Mouse (Mus musculus) erythroblast, adult 5-6 weeks (primary cell): ENCODE results near the gene Vps16. TPM values are rescaled to one million over a fixed set of nuclear protein-coding genes. Genes with fewer than 3 reads are reported as not detected.

ENCODE experiments used
- ATAC-seq: replicated peaks from 2 replicates; pipeline ENCODE4 v1.8.0; 2016; ENCODE audit warnings: moderate number of reproducible peaks, mild to moderate bottlenecking, moderate TSS enrichment, inconsistent platforms; ENCODE audit not compliant: poor library complexity, low FRiP score, severe bottlenecking
- total RNA-seq, 2 experiments: library from RNA; stranded (forward) in 1 of 2; stranded (reverse) in 1 of 2; fragments of 150-400 nt in 1 of 2; fragments of 200-764, 138-1000 nt in 1 of 2; gene quantifications; 2 replicates each; pipeline versions ENCODE4 v1.2.3 to v1.2.4; 2015 to 2017; ENCODE audit warnings: low replicate concordance in 2 of 2

Gene Vps16
- total RNA-seq, 2 experiments from 2014 or later = 37.1 to 78.4 TPM

DNA sequence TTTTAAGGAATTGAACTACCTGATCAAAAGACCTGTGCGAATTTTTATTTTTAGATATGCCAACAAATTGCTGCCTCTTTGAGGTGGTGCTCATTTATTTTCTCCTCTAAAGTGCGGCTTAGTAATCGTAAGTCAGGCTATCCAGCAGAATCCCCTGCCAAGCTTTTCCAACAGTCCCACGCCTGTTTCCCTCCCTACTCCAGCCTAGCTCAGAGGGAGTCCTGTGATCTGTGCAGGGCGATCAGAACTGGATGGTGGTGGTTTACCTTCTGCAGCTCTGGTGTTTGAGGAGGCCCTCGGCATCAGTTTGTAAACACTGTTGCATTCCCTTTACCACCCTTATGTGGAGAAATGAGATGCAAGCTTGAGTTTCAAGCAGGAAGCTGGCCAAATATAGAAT is 29.3 kb downstream of the Vps16 start:
- ATAC-seq = no peak

DNA sequence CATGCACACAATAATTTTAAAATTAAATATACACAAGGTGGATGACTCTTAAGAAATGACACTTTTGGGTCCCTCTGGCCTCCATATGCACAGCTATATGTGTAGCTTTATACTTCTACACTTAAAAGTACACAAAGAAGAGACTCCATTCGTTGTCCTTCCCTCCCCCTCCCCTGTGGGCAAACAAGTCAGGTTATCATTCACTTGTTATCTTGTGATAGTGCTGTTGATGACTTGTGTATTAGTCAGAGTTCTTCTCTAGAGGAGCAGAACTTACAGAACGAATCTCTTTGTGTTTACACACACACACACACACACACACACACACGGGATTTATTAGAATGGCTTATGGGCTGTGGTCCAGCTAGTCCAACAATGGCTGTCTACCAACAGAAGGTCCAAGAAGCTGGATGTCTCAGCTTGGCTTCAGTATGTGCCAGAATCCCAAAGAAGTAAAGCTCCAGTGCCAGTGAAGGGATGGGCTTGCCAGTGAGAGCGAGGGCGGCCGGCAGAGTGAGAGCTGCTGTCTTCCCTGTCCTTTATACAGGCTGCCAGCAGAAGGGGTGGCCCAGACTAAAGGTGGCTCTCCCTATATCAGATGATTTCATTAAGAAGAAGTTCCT is 30.7 kb downstream of the Vps16 start:
- ATAC-seq = no peak

GRCm38 (mm10) chr2:130457871-130458270 is 33.7 kb downstream of the Vps16 start:
- no peak for ATAC-seq

- no peak for ATAC-seq
Measured at GRCm38 (mm10) chr2:130459576-130459975, 35.4 kb downstream of the Vps16 start.

GRCm38 (mm10) chr2:130461287-130462071 is 37.3 kb downstream of the Vps16 start:
- ATAC-seq = no peak

DNA sequence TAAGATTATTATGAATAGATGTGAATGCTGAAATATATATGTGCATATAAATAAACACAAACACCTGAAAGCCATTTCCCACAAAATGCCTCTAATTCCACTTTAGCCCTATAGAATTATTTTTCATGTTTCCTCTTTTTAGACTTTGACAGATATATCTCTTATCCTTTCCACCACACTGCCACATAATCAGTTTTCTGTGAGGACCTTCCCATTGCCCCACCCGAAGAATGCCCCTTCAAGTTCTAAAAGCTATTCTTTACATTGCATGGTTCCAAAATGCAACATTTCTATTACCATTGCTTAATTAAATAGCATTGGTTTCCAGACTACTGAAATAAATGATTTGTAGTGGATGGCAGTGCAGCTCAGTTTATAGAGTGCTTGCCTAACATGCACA is 42.3 kb downstream of the Vps16 start:
- no peak for ATAC-seq

DNA sequence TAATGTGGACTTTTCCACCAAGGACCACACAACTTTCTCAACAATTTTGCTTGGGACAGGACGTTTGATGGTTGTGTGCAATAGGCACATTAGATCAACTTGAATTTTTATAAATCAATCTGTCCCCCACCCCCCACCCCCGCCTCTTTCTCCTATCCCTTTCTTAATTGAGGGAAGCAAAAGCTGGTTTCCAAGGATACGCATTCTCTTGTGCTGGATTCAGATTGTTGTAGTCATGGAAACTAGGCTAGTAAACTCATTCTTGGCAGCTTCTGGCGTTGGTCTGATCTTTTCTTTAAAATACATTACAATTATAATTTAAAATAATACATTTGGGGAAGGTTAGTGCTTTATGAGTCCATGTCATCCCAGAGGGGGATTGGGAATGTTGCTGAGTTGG is 45.2 kb downstream of the Vps16 start:
- no peak for ATAC-seq

DNA sequence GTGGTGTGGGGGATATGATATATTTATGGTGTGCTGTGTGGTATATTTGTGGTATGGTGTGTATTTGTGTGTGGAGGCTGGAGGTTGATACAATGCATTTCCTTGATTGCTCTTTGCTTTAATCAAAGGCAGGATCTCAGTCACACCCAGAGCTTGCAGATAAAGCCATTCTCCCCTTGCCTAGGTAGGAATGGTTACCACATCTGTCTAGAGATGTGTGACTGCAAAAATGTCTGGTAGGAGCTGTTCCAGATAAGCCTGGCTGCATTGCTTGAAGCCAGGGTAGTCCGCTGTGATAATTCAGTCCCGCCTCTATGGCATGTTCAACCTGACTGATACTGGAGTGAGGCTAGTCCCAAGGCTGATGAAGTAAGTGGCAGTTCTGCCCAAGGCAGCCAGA is 45.8 kb downstream of the Vps16 start:
- ATAC-seq = peak; percentile 77

DNA sequence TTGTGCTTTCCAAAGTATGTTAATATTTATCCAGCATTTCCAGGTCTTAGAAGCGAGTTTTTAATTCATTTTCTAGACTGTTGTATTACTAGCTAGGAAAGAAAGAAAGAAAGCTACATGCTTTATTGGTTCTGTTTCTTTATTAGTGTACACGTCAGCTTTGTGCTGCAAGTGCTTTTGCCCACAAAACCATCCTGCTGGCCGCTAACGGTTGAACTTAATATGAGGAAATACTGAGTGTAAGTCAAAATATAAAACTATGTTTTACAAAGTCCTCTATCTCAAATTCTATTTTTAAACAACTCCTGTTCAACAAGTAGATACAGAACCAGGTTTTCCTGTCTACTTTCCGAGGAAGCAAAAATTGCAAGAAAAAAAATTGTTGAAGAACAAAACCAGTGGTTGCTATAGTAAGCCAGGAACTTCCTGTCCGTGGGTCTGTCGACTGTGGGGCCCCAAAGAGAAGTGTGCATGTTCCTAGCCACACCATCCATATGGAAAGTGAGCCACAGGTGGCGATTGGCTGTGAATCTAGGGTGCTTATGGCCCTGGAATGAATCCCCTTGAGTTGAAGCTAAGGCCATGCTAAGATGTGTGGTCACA is 48.9 kb downstream of the Vps16 start:
- no peak for ATAC-seq

DNA sequence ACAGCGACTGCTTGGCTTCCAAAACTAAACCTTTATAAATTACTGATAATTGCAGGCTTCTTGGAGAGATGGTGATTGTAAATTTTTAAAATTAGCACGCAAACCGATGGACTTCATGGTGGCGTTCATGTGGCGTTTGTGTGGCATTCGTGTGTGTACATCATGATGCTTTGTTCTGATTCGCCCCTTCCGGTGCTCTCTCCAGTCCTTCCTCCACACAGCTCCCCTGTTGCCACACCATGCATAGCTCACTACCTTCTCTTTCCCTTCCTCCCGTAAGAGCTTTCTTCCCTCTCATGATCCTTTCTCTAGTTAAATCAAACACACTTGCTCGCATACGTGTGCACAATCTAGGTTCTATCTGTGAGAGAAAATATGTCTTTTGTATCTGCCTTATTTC is 51.6 kb downstream of the Vps16 start:
- ATAC-seq = no peak

DNA sequence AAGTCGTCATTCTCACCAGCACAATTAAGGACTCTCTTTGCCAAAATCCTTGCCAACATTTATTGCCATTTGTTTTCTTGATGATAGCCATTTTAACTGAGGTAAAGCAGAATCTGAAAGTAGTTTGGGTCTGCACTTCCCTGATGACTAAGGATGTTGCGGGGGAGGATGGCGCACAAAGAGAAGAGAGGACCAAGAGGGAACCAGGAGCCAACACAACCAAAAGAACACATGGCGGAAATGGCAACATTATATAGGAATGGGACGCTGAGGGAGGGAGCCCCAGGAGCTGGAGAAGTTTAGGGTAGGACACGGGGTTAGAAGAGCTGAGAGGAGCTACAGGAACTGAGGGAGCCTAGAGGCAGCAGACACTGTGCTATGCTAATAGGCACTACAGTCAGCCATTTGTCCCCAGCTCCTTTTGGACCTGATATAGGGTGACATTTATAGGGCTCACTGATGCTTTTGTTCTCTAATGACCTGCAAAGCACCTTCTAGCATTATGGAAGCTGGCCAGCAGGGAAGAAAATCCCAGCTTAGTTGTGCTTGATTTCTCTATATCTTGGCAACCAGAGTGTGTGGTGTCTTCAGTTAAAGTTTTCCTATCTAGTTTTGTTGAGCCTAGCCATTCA is 52.6 kb downstream of the Vps16 start:
- no peak for ATAC-seq

DNA sequence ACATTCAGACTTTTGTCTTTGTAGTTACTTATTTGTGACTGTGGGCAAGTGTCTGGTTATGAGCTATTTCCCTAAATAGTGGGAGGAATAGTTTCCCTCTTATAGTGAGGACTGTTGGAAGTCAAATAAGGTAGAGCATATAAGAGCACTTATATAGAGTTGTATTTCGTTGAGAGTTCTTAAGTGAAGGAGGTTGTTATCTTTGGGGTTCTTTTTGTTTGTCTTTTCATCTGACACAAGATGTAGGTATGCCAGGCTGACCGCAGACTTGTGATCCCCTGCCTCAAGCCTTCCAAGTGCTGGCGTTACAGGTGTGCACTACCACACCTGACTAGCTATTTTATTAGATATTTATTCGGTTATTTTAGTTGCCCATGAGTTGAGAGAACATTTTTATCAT is 58.0 kb downstream of the Vps16 start:
- no peak for ATAC-seq

- no peak for ATAC-seq
Measured at GRCm38 (mm10) chr2:130482700-130483099, 58.6 kb downstream of the Vps16 start.

- no peak for ATAC-seq
Measured at GRCm38 (mm10) chr2:130484206-130484605, 60.1 kb downstream of the Vps16 start.

DNA sequence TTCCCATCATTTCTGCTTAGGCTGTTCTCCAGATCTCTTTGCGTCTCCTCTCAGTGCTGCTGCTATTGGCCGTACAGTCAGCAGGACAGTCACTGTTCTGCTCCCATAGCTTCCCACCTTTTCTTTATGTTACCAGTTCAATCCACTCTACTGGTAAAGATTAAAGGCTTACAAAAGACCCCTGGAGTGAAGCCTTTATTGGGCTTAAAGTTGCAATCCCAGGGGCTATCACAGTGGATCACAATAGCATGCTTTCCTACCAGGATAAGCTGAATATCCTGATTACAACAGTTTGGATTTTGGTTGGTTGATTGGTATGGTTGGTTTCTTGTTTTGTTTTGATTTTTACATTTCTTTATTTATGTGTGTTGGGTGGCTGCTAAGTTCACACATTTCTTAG is 63.9 kb downstream of the Vps16 start:
- no peak for ATAC-seq

DNA sequence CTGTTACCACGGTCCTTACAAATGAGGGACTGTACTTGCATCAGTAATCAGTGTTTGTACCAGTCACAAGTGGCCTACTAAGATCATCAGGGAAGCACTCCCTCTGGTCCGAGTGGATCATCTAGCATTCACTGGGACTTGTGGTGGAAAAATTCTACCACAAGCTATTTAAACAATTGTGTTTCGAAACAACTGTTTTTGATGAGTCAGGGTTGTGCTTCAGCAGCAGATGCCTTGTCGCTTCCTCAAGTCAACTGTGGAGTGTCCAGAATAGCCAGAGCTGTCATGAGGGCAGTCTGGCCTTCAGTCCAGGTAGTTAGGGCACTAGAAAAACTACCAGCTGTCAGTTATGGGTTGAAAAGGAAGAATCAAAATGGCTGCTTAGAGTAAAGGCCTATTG is 64.5 kb downstream of the Vps16 start:
- ATAC-seq = no peak

DNA sequence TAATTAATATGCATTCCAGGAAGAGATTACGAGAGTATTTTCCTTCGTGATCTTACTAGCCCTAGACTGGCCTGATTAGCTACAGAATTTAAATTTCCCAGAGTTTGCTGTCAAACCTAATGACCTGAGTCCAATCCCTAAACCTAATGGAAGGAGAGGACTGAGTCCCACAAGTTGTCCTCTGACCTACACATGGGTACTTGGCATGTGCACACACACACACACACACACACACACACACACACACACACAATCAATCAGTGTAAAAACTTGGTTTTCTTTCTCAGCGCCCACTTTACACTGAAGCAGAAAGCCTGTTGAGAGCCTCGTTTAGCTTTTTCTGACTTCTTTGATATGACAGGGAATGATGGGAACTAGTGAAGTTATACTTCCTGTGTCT is 67.0 kb downstream of the Vps16 start:
- no peak for ATAC-seq

DNA sequence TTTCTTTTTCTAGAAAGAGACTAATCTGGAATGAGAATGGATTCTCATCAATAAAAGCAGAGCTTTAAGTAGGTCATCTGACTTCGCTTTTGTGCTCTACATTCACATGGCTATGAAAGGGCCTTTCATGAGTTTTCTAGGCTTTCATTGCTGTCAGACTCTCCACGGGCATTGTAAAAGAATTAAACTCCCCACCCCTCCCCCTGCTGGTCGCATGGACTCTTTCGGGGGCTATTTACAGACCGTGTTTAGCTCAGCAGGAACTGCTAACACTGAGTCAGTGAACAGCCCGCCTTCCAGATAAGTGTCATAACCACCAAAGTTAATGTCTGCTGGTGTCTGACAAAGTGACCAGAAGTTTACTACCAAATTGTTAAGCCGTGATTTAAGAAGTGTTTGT is 67.4 kb downstream of the Vps16 start:
- no peak for ATAC-seq
